Mouse (Mus musculus) left cerebral cortex, postnatal 4 days (tissue): ENCODE results near the gene Wdhd1. TPM values are rescaled to one million over a fixed set of nuclear protein-coding genes. Genes with fewer than 3 reads are reported as not detected.

ENCODE experiments used
- DNase-seq: peaks from one replicate; pipeline ENCODE4 v3.0.0-alpha.2; 2022
- intact Hi-C: fragments of 180-260 bp; cut with DNase I; formaldehyde crosslinking; loops from one replicate; pipeline ENCODE4 v1.15.1; 2025
- total RNA-seq, 2 experiments: library from RNA; stranded (reverse); gene quantifications; 2 replicates each; pipeline ENCODE4 v1.2.3; 2021

Gene Wdhd1
- total RNA-seq, 2 experiments from 2014 or later: 7.3 to 7.7 TPM

GRCm38 (mm10) chr14:47224476-47225325 lies 52.0 kb downstream of the Wdhd1 start:
- no peak for DNase-seq
- intact Hi-C loops: no loop called here

- DNase-seq: no peak
- intact Hi-C loops: no loop called here
These were observed 53.8 kb downstream of the Wdhd1 start for GRCm38 (mm10) chr14:47222631-47223450.

- intact Hi-C loops: no loop called here
- DNase-seq: no peak
These were observed 55.1 kb downstream of the Wdhd1 start for GRCm38 (mm10) chr14:47221567-47221966.

- intact Hi-C loops: no loop called here
- DNase-seq: no peak
These were observed 56.2 kb downstream of the Wdhd1 start for GRCm38 (mm10) chr14:47220231-47221025.

GRCm38 (mm10) chr14:47218766-47219606 lies 57.7 kb downstream of the Wdhd1 start:
- no peak for DNase-seq
- intact Hi-C loops: no loop called here

GRCm38 (mm10) chr14:47216541-47216940 lies 60.1 kb downstream of the Wdhd1 start:
- intact Hi-C loops: no loop called here
- DNase-seq: no peak

- no peak for DNase-seq
- intact Hi-C loops: no loop called here
These were observed 62.3 kb downstream of the Wdhd1 start for GRCm38 (mm10) chr14:47214367-47214766.

- no peak for DNase-seq
- intact Hi-C loops: no loop called here
These were observed 63.4 kb downstream of the Wdhd1 start for GRCm38 (mm10) chr14:47213305-47213704.

GRCm38 (mm10) chr14:47209669-47210164 lies 66.9 kb downstream of the Wdhd1 start:
- intact Hi-C loops: no loop called here

GRCm38 (mm10) chr14:47208564-47209493 lies 67.8 kb downstream of the Wdhd1 start:
- intact Hi-C loops: no loop called here
- no peak for DNase-seq

More at GRCm38 (mm10) chr14:47209669-47210164, 66.9 kb downstream of the Wdhd1 start:
- no peak for DNase-seq

GRCm38 (mm10) chr14:47206601-47207000 lies 70.1 kb downstream of the Wdhd1 start:
- no peak for DNase-seq
- intact Hi-C loops: no loop called here

- intact Hi-C loops: no loop called here
- DNase-seq: no peak
These were observed 71.2 kb downstream of the Wdhd1 start for GRCm38 (mm10) chr14:47205270-47205972.

- intact Hi-C loops: no loop called here
- no peak for DNase-seq
These were observed 79.3 kb downstream of the Wdhd1 start for GRCm38 (mm10) chr14:47197340-47197739.

- intact Hi-C loops: no loop called here
- no peak for DNase-seq
These were observed 79.9 kb downstream of the Wdhd1 start for GRCm38 (mm10) chr14:47196711-47197110.

- intact Hi-C loops: no loop called here
These were observed 82.6 kb downstream of the Wdhd1 start for GRCm38 (mm10) chr14:47194096-47194495.

GRCm38 (mm10) chr14:47193506-47193905 lies 83.2 kb downstream of the Wdhd1 start:
- intact Hi-C loops: no loop called here

More at GRCm38 (mm10) chr14:47194096-47194495, 82.6 kb downstream of the Wdhd1 start:
- no peak for DNase-seq

GRCm38 (mm10) chr14:47191861-47192260 lies 84.8 kb downstream of the Wdhd1 start:
- intact Hi-C loops: no loop called here
- no peak for DNase-seq

More at GRCm38 (mm10) chr14:47193506-47193905, 83.2 kb downstream of the Wdhd1 start:
- DNase-seq: no peak
